Mouse (Mus musculus): ENCODE measurements around the gene Fbf1. TPM values are rescaled to one million over a fixed set of nuclear protein-coding genes. Genes with fewer than 3 reads are reported as not detected.
"Not testable (repeated sequence)": the region's sequence is repeated elsewhere in the genome, so short reads cannot be mapped to it uniquely, and the experiment has no call there.

Fbf1 gene
- total RNA-seq, 4 experiments from 2014 or later: 47.7 to 69.4 (median 52.4) TPM

DNA sequence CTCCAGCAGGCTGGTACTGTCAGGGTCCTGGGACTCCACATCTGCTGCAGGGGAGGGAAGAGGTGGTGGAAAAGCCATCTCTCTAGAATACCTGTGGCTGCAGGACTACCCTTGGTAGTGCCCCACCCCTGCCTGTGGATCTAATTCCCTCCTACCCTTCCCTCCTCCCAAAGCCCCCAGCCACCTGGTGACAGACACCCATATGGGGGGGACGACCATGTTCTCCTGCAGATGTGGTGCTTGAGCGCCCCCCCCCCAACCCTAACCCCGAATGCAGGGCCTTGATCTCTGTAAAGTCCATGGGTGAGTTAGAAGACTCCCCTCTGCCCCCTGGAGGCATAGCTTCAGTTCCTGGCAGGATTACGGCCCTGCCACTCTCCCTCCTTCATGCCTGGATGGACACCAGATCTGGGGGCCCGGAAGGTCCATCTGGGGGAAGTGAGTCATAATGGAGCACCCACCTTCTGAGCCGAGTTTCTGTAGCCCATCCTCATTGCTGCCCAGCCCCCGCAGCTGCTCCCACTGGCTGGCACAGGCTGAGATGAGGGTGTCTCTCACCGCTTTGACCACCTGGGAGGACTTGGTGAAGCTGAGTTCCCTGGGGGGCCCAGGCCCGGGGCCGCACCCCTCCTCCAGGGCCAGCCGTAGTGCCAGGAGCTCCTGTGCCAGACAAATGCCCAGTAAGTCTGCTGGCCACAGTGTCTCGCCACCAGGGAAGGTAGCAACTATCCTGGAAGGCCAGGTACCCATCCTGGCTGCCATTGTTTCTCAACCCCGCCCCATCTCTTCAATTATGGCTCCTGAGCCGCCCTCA lies 60.8 kb downstream of the Fbf1 start:
- no peak for DNase-seq

- DNase-seq: no peak
Measured at GRCm38 (mm10) chr11:116106154-116106962, 61.6 kb downstream of the Fbf1 start.

GRCm38 (mm10) chr11:116105065-116105464 lies 62.9 kb downstream of the Fbf1 start:
- no peak for DNase-seq

DNA sequence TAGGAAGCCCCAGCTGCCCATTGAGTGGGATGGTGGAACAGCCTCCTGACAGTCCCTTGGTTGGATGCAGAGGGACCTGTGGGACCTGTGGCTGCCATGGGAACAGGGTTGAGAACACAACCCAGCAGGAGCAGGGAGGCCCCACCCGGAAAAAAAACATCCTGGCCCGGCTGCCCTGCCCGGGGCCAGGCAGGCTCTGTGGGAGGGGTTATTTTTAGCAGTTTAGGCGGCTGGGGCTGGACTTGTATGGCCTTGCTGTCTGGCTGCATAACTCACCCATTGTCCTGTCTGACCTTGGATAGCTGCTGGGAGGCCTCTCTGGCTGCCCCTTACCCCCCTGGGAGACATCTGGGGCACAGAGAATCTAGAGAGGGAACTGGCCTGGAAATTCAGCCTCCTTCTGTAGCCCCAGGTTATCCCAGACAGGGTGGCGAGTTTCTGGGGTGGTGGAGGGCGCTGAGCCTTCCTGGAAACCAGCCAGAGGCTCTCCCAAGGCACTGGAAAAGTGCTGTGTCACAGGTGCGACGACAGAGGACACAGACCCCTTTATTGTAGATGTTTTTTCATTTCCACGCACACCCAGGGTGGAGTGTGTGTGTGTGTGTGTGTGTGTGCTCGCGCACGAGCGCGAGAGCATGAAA lies 63.8 kb downstream of the Fbf1 start:
- peak; percentile 76 for DNase-seq

- no peak for DNase-seq
Measured at GRCm38 (mm10) chr11:116103572-116103971, 64.4 kb downstream of the Fbf1 start.

DNA sequence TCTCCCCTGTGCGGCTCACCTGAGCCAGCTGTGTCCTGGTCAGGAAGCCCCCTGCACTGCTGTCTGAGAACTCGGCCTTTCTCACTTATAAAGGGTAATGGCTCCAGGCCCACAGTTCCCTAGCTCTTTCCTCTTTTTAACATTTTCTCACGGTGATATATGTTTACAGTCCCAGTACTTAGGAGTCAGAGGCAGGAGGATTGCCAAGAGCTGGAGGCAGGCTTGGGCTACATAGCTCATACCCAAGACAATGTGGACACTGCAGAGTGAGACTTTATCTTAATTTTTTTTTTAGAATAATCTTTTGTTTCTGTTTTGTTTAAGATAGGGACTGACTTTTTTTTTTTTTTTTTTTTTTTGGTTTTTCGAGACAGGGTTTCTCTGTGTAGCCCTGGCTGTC lies 65.5 kb downstream of the Fbf1 start:
- no peak for DNase-seq

DNA sequence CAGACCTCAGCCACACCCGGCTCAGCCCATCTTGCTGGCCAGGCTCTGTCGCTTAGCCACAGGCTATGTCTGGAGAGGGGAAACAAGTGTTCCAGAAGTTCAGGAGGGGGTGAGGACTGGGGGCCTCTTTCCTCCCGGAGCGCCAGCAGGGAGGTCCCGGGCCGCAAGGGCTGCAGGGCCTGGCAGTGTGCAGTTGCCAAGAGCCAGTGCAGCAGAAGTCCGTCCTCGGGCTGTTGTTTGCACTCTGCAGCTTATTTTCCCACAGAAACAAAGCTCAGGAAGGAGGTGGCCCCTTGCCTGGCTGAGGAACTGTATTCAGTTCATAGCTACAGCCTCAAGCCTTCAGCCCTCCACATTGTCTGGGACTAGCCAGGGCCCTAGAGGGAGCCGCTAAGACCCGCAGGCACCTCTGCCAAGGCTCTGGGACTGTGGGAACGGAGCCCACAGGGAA lies 66.0 kb downstream of the Fbf1 start:
- no peak for DNase-seq

DNA sequence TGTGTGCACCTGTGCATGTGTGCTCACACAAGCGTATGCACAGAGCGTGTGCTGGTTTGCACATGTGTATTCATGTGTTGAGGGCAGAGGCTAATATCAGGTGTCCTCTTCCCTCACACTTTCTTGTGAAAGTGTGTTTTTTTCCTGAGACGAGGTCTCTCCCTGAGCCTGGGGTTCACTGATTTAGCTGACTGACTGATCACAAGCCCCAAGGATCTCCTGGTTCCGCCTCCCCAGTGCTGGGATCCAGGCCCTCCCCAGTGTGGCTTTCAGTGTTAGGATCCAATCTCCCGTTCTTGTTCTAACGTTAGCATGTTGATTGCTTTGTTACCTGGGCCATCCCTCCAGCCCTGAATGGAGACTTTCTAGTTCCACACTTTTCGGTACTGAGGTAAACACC lies 67.1 kb downstream of the Fbf1 start:
- DNase-seq: no peak

GRCm38 (mm10) chr11:116100385-116100784 lies 67.6 kb downstream of the Fbf1 start:
- DNase-seq: no peak

GRCm38 (mm10) chr11:116099462-116099861 lies 68.5 kb downstream of the Fbf1 start:
- DNase-seq: no peak

DNA sequence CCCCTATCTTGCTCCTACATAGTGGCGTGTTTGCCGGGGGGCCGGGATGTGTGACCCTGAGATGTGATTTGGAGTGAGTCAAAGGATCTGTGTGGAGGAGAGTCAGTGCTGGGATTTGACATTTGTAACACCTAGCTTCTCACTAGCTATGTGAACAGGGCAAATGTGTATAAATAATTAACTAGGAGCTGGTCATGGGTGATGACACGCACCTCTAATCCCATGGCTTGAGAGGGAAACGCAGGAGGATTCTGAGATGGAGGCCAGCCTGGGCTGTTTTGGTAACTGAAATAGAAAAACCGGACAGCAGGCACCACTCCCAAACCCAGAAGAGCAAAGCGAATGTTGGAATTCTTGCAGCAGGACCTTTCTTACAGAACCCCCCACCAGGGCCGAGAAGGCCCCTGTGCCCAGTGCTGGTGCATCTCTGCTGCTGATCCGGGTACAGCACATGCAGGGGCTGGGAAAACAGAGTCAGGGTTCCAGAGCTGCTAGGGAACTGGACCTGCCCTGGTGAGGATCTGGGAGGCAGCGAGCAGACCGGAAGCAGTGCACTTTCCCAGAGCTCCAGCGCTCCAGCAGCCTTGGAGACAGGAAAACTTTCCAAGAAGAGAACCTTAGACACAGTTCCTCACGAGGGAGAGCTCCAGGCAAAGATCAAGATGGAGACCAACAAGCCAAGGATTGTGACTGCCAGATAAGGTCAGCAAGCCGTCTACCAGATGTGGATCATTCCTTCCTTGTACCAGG lies 69.1 kb downstream of the Fbf1 start:
- DNase-seq: no peak

GRCm38 (mm10) chr11:116096213-116097108 lies 71.5 kb downstream of the Fbf1 start:
- no peak for DNase-seq

- no peak for DNase-seq
Measured at GRCm38 (mm10) chr11:116095573-116095972, 72.4 kb downstream of the Fbf1 start.

- DNase-seq: no peak
Measured at GRCm38 (mm10) chr11:116093771-116094565, 74.0 kb downstream of the Fbf1 start.

DNA sequence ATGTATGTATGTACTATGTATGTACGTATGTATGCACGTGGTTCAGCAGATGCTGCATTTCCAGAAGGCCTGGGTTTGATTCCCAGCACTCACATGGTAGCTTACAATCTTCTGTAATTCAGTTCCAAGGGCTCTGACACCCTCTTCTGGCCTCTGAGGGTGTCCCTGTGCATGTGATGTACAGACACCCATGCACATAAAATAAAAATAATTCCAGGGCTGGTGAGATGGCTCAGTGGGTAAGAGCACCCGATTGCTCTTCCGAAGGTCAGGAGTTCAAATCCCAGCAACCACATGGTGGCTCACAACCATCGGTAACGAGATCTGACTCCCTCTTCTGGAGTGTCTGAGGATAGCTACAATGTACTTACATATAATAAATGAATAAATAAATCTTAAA lies 75.0 kb downstream of the Fbf1 start:
- DNase-seq: not testable (repeated sequence)

Other genes with a start within 250 kb of the Fbf1 start
- gene Sap30bp, start 234.9 kb downstream of the Fbf1 start, total RNA-seq (2022): 10 to 100 TPM; 46.2 to 53.7 (median 48.3) TPM
- gene Recql5, start 234.7 kb downstream of the Fbf1 start, total RNA-seq (2022): 10 to 100 TPM; 24.7 to 40.4 (median 36.6) TPM
- gene Itgb4, start 193.5 kb downstream of the Fbf1 start, total RNA-seq (2022): 1 to 10 TPM; 3.5 to 5.1 (median 3.9) TPM
- 10 to 100 TPM; 37.3 to 55.6 (median 46.4) TPM for gene Galk1, start 155.4 kb downstream of the Fbf1 start, total RNA-seq (2022)
- gene H3f3b, start 140.2 kb downstream of the Fbf1 start, total RNA-seq (2022): 100 to 1,000 TPM; 302 to 413 (median 377) TPM
- 10 to 100 TPM; 19.7 to 45.2 (median 29.6) TPM for gene Unk, start 137.8 kb downstream of the Fbf1 start, total RNA-seq (2022)
- gene Unc13d, start 90.2 kb downstream of the Fbf1 start, total RNA-seq (2022): 1 to 10 TPM in 3 of 4 experiments, under 1 TPM in 1; 0.75 to 1.6 (median 1.4) TPM
- 100 to 1,000 TPM; 194 to 199 (median 196) TPM for gene Wbp2, start 81.2 kb downstream of the Fbf1 start, total RNA-seq (2022)
- gene Trim47, start 41.0 kb downstream of the Fbf1 start, total RNA-seq (2022): 10 to 100 TPM; 11.1 to 20.4 (median 16.4) TPM
- gene Trim65, start 37.0 kb downstream of the Fbf1 start, total RNA-seq (2022): 10 to 100 TPM in 3 of 4 experiments, 1 to 10 TPM in 1; 9.6 to 13.7 (median 13.1) TPM
- gene Mrpl38, start 29.3 kb downstream of the Fbf1 start, total RNA-seq (2022): 100 to 1,000 TPM in 3 of 4 experiments, 10 to 100 TPM in 1; 97.5 to 112 (median 107) TPM
- 10 to 100 TPM; 20.4 to 26.3 (median 23.6) TPM for gene Ten1, start 30.7 kb upstream of the Fbf1 start, total RNA-seq (2022)
- gene Acox1, start 30.9 kb upstream of the Fbf1 start, total RNA-seq (2022): 100 to 1,000 TPM; 158 to 197 (median 185) TPM
- 1 to 10 TPM; 1.0 to 2.4 (median 2.1) TPM for gene Evpl, start 69.9 kb upstream of the Fbf1 start, total RNA-seq (2022)
- 10 to 100 TPM; 75.4 to 88.7 (median 83.0) TPM for gene Srp68, start 106.1 kb upstream of the Fbf1 start, total RNA-seq (2022)
- under 1 TPM in 3 of 4 experiments, not detected in 1; 0.12 to 0.28 (median 0.13) TPM for gene Galr2, start 112.8 kb upstream of the Fbf1 start, total RNA-seq (2022)
- 10 to 100 TPM; 61.0 to 83.9 (median 72.6) TPM for gene Exoc7, start 139.1 kb upstream of the Fbf1 start, total RNA-seq (2022)
- gene Foxj1, start 167.2 kb upstream of the Fbf1 start, total RNA-seq (2022): under 1 TPM in 2 of 4 experiments, not detected in 2; 0.09 to 0.21 TPM
- gene Rnf157, start 244.9 kb upstream of the Fbf1 start, total RNA-seq (2022): 10 to 100 TPM in 2 of 4 experiments, 1 to 10 TPM in 2; 4.8 to 16.9 (median 9.3) TPM

Measured in adrenal gland, adult 8-10 months (tissue).